Mouse (Mus musculus) liver, adult (tissue): ENCODE results near the gene Camkk1.

Experiments
- GATA4 ChIP-seq: IDR thresholded peaks from 2 replicates; pipeline ENCODE4 v1.6.1; 2014; ENCODE audit warnings: mild to moderate bottlenecking, low read length; ENCODE audit not compliant: insufficient replicate concordance

The Camkk1 gene

GRCm38 (mm10) chr11:73076733-73077132 lies 57.9 kb downstream of the Camkk1 start:
- no peak for TF ChIP-seq GATA4

GRCm38 (mm10) chr11:73077211-73077720 lies 58.5 kb downstream of the Camkk1 start:
- TF ChIP-seq GATA4, result no peak

- no peak for TF ChIP-seq GATA4
These were observed 59.8 kb downstream of the Camkk1 start for GRCm38 (mm10) chr11:73078615-73079014.

- TF ChIP-seq GATA4, result no peak
These were observed 61.5 kb downstream of the Camkk1 start for GRCm38 (mm10) chr11:73080306-73080705.

GRCm38 (mm10) chr11:73084303-73084702 lies 65.5 kb downstream of the Camkk1 start:
- TF ChIP-seq GATA4, result no peak

GRCm38 (mm10) chr11:73084804-73085231 lies 66.0 kb downstream of the Camkk1 start:
- TF ChIP-seq GATA4, result no peak

- no peak for TF ChIP-seq GATA4
These were observed 66.6 kb downstream of the Camkk1 start for GRCm38 (mm10) chr11:73085391-73085790.

- no peak for TF ChIP-seq GATA4
These were observed 69.1 kb downstream of the Camkk1 start for GRCm38 (mm10) chr11:73087700-73088480.

GRCm38 (mm10) chr11:73090283-73090682 lies 71.5 kb downstream of the Camkk1 start, which contains the start of gene Itgae:
TSS of gene Itgae (plus strand) at chr11:73090583.
- no peak for TF ChIP-seq GATA4

- TF ChIP-seq GATA4, result no peak
These were observed 72.0 kb downstream of the Camkk1 start for GRCm38 (mm10) chr11:73090826-73091225.
